ENCODE assay signal across 20 mouse cellular contexts in genomic region chr2:101552301-101552700, GRCm38 (mm10).
"Had no signal": no experiment of that assay in that cellular context is flagged by ENCODE, and none has a peak within 500 bp of the region (broad histone marks: within the 10 kb centered on the region; RNA-seq: fewer than 3 reads in every experiment).

No protein-coding gene starts in this region.

- DNase-seq: kidney, adult 18-20 months; kidney, adult 9 months; kidney, postnatal 25 days; layer of hippocampus, adult 9-11 months; liver; lung, adult 18-20 months; lung, postnatal 10 days; lung, postnatal 36 days had no signal

- H3K9me3 ChIP-seq: intestine, embryonic 15.5 days; limb, embryonic 10.5 days; limb, embryonic 13.5 days; liver, embryonic 12.5 days; liver, embryonic 15.5 days; lung, embryonic 15.5 days; megakaryocyte, embryonic 14.5 days; midbrain, embryonic 10.5 days; midbrain, embryonic 13.5 days had no signal

- H3K4me2 ChIP-seq: intestine, embryonic 15.5 days; limb, embryonic 13.5 days; liver, embryonic 12.5 days; liver, embryonic 15.5 days; lung, embryonic 15.5 days; midbrain, embryonic 13.5 days had no signal

- H3K4me3 ChIP-seq: intestine, embryonic 15.5 days; layer of hippocampus, adult 2 months; limb, embryonic 10.5 days; limb, embryonic 13.5 days; liver, embryonic 12.5 days; liver, embryonic 15.5 days; lung, embryonic 15.5 days; megakaryocyte, embryonic 14.5 days; midbrain, embryonic 10.5 days; midbrain, embryonic 13.5 days had no signal

- H3K36me3 ChIP-seq: intestine, embryonic 15.5 days; limb, embryonic 10.5 days; limb, embryonic 13.5 days; liver, embryonic 12.5 days; liver, embryonic 15.5 days; lung, embryonic 15.5 days; midbrain, embryonic 10.5 days; midbrain, embryonic 13.5 days had no signal

- H3K4me1 ChIP-seq: intestine, embryonic 15.5 days; limb, embryonic 10.5 days; limb, embryonic 13.5 days; liver, embryonic 12.5 days; liver, embryonic 15.5 days; lung, embryonic 15.5 days; midbrain, embryonic 10.5 days; midbrain, embryonic 13.5 days had no signal

- H3K9ac ChIP-seq: intestine, embryonic 15.5 days; limb, embryonic 13.5 days; liver, embryonic 12.5 days; liver, embryonic 15.5 days; lung, embryonic 15.5 days; midbrain, embryonic 13.5 days had no signal

- ATAC-seq: intestine, embryonic 15.5 days; liver, embryonic 12.5 days; midbrain, embryonic 13.5 days had no signal

- H3K27me3 ChIP-seq: intestine, embryonic 15.5 days; limb, embryonic 13.5 days; liver, embryonic 12.5 days; liver, embryonic 15.5 days; lung, embryonic 15.5 days; megakaryocyte, embryonic 14.5 days; midbrain, embryonic 13.5 days had no signal

- H3K27ac ChIP-seq: intestine, embryonic 15.5 days; kidney, postnatal 0 days; layer of hippocampus, adult 2 months; limb, embryonic 10.5 days; limb, embryonic 13.5 days; liver, embryonic 12.5 days; liver, embryonic 15.5 days; lung, embryonic 15.5 days; midbrain, embryonic 10.5 days; midbrain, embryonic 13.5 days; stomach, postnatal 0 days had no signal
